Mouse (Mus musculus): Measurements from ENCODE around the gene AC124502.3. TPM values are rescaled to one million over a fixed set of nuclear protein-coding genes. Genes with fewer than 3 reads are reported as not detected.

Gene AC124502.3
- total RNA-seq, 4 experiments from 2014 or later = 0.59 to 3.9 (median 1.9) TPM

DNA sequence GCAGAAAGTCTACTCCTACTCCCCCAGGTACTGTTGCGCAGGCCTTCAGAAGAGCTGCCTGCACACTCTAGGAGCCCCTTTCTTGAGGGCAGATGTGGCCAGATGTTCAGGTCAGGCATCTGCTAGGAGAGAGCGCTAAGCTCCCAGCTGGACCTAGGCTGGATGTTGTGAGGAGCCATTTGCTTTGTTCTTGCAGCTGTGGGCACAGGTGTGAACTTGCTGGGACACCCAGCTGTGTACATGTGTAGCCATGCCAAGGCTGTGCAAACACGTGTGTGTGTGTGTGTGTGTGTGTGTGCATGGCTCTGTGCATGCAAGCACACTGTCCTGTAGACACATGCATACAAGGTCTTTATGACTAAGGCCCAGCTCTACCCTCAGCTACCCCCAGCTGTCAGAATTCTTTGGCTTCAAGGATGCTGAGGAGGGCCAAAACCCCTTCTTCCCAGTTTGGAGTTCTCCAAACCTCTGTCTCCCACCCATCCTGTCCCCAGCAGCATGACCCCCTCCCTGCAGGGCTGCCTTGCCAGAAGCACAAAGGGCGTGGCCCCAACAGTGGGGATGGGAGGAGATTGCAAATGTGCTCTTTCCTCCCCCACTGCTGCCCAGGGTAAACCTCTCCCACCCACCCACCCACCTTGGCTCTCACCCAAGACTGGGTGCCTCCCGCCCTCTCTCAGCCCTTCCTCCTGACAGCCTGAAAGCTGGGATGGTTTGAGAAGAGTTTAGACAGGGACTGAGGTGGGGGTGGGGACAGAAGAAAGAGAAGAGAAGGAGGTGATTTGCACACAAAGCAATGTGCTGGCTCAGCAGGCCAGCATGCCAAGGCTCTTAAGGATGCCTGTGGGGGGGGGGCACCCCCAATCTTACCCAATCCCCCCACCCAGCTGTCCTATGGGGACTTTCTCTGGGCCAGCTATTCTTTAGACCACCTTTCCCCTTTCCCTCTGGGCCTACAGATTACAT, 22.0 kb downstream of the AC124502.3 start:
- no peak for DNase-seq

GRCm38 (mm10) chr19:5062041-5062440, 23.4 kb downstream of the AC124502.3 start:
- no peak for DNase-seq

- no peak for DNase-seq
Measured at GRCm38 (mm10) chr19:5062446-5062845, 23.8 kb downstream of the AC124502.3 start.

GRCm38 (mm10) chr19:5065104-5065503, 26.4 kb downstream of the AC124502.3 start:
- DNase-seq = no peak

DNA sequence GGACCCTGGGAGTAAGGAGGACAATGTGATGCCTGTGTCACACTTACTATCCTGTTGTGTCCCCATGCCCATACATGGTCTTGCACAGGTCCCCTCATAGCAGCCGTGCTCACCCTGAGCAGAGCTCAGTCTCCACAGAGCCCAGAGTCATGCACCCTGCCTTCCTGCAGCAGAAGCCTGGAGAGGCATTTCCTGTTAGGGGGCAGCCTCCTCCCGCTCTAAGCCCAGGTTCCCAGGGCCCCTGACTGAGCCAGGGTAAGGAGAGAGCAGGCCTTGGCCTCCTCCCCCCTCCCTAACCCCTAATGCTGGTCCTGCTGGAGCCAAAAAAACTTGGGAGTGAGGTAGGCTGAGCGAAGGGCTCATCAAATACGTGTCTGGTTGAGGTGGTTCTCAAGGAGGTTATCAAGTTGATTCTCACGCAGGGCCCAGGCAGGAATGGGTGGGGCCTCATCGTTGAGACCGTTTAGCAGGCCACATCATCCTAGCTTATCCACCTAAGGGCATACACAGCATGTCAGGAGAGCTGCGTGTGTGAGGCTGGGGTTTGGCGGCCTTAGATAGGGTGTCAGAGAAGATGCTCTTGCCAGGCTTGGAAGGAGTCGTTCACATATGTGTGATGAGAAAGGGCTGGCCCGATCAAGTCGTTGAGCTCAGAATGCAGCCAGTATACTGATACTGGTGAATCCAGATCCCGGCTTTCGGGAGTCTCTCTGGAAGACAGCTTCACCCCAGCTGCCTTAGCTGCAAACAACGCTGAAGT, 28.5 kb downstream of the AC124502.3 start:
- DNase-seq = no peak

DNA sequence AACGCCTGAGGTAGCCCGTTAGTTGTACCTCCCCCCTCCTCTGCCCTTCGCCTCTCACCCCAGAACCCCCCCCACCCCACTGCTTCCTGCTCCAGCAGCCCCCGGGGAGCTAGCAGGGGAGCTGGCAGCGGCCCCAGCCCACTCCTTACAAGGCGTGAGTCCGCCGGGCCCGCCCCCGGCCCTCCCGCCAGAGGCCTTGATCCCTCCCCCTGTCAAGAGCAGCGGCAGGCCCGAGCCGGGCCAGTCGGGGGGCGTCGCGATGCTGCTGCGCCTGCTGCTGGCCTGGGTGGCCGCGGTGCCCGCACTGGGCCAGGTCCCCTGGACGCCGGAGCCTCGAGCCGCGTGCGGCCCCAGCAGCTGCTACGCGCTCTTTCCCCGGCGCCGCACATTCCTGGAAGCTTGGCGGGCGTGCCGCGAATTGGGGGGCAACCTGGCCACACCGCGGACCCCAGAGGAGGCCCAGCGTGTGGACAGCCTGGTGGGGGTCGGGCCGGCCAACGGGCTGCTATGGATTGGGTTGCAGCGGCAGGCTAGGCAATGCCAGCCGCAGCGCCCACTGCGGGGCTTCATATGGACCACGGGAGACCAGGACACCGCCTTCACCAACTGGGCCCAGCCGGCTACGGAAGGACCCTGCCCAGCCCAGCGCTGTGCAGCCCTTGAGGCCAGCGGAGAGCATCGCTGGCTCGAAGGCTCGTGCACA, 29.3 kb downstream of the AC124502.3 start, which contains the start of gene Cd248:
Gene Cd248 (plus strand): TSS at position 212 of the 703 bp plus-strand sequence.
- DNase-seq = no peak

GRCm38 (mm10) chr19:5068570-5069234, 30.0 kb downstream of the AC124502.3 start:
- DNase-seq = no peak

DNA sequence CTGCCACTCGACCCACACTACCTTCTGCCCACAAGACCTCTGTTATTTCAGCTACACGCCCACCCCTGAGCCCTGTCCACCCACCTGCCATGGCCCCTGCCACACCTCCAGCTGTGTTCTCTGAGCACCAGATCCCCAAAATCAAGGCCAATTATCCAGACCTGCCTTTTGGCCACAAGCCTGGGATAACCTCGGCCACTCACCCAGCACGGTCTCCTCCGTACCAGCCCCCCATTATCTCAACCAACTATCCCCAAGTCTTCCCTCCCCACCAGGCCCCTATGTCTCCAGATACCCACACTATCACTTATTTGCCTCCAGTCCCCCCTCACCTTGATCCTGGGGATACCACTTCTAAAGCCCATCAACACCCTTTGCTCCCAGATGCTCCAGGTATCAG, 30.8 kb downstream of the AC124502.3 start:
- no peak for DNase-seq

DNA sequence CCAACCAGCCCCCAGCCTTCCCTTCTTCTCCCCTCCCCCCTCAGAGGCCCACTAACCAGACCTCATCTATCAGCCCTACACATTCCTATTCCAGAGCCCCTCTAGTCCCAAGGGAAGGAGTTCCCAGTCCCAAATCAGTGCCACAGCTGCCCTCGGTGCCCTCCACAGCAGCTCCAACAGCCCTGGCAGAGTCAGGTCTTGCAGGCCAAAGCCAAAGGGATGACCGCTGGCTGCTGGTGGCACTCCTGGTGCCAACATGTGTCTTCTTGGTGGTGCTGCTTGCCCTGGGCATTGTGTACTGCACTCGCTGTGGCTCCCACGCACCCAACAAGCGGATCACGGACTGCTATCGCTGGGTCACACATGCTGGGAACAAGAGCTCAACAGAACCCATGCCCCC, 31.3 kb downstream of the AC124502.3 start:
- DNase-seq = no peak

- no peak for DNase-seq
Measured at GRCm38 (mm10) chr19:5071077-5071476, 32.4 kb downstream of the AC124502.3 start.

DNA sequence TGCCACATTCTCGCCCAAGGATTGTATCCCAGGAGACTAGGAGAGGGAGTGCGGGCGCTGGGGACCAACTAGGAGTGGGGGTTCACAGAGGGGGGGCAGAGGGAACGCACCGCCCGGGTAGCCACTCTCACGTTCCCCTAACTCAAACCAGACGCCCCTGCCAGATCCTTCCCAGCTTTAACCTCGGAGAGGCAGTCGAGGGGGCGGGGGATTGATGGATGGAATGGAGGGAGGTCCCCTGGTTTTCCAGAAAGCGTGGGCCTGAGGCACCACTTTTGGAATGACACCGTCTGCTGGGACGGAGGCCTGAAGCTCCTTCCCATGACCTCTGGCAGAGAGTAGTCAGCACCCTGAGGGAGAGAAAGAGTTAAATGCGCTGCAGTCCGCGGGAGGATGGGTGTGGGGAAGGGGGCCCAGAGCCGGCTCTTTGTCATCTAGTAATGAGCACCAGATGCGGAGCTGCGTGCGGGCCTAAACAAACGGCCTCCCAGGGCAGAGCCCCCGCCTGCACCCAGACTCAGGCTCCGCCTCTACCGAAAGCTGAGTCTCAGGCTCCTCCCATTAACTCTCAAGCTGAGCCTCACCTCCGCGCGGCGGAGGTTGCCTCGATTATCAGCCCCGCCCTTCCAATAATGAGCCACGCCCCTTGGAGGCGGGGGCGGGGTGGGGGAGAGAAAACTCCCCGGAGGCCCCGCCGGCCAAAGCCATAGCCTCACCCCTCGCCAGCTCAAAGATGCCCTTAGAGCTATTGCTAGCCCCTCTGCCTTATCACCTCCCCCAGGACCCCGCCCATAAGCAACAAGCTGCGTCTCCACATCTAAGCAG, 33.1 kb downstream of the AC124502.3 start:
- peak; percentile 70 for DNase-seq

GRCm38 (mm10) chr19:5072389-5073019, 33.8 kb downstream of the AC124502.3 start:
- DNase-seq = no peak

DNA sequence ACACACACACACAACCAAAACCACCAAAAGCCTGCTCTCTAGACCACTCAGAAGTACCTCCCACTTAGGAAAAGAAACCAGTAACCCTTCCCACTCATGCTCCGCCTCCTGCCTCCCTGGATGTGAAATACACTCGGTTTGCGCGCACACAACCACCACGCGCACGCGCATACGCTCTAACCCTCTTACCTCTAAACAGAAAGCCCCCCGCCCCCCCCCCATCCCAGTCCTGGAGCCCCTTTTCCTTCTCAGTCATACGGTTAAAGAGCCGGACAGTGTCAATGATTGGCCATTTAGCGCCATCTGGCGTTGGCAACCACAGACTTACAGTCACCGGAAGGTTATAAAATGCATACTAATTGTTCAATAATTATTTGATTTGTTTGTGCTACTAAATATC, 34.3 kb downstream of the AC124502.3 start:
- DNase-seq = no peak

GRCm38 (mm10) chr19:5073518-5073917, 34.8 kb downstream of the AC124502.3 start:
- no peak for DNase-seq

GRCm38 (mm10) chr19:5079279-5079678, 40.6 kb downstream of the AC124502.3 start:
- no peak for DNase-seq

- no peak for DNase-seq
Measured at GRCm38 (mm10) chr19:5082005-5082404, 43.3 kb downstream of the AC124502.3 start.

GRCm38 (mm10) chr19:5082596-5082995, 43.9 kb downstream of the AC124502.3 start:
- DNase-seq = no peak

- no peak for DNase-seq
Measured at GRCm38 (mm10) chr19:5083961-5084833, 45.5 kb downstream of the AC124502.3 start.

GRCm38 (mm10) chr19:5084834-5085144, 46.1 kb downstream of the AC124502.3 start:
- DNase-seq = no peak
